Mouse (Mus musculus) small intestine, adult 2 months (tissue): ENCODE measurements around the gene Defb23. TPM values are rescaled to one million over a fixed set of nuclear protein-coding genes. Genes with fewer than 3 reads are reported as not detected.
A peak's percentile ranks its signal among the peaks of the same experiment; 100 is the strongest.
"Not testable (repeated sequence)": the region's sequence is repeated elsewhere in the genome, so short reads cannot be mapped to it uniquely, and the experiment has no call there.

Experiments used
- H3K27ac ChIP-seq: fragments of 200-500 bp; 2 replicates; pipeline ENCODE4 v1.5.1; 2012; ENCODE audit warnings: low read depth, low read length, control low read depth, inconsistent platforms; ENCODE audit not compliant: insufficient read depth
- H3K27me3 ChIP-seq: fragments of 200-500 bp; 2 replicates; pipeline ENCODE4 v1.6.1; 2012; ENCODE audit warnings: mild to moderate bottlenecking, moderate library complexity, low read length, inconsistent platforms; ENCODE audit not compliant: control insufficient read depth, insufficient read depth
- H3K36me3 ChIP-seq: fragments of 200-500 bp; 2 replicates; pipeline ENCODE4 v1.6.1; 2012; ENCODE audit warnings: mild to moderate bottlenecking, low read length, control low read depth, inconsistent platforms; ENCODE audit not compliant: control insufficient read depth, insufficient read depth
- H3K4me1 ChIP-seq: fragments of 200-500 bp; 2 replicates; pipeline ENCODE4 v1.6.1; 2012; ENCODE audit warnings: low read length, inconsistent platforms, mixed read lengths; ENCODE audit not compliant: control insufficient read depth, insufficient read depth, insufficient read length
- H3K4me3 ChIP-seq: fragments of 200-500 bp; 2 replicates; pipeline ENCODE4 v1.5.1; 2012; ENCODE audit warnings: low read depth, mild to moderate bottlenecking, control low read depth, inconsistent platforms, low read length, moderate library complexity
- CTCF ChIP-seq: fragments of 200-500 bp; IDR thresholded peaks from 2 replicates; pipeline ENCODE4 v1.5.1; 2012; ENCODE audit warnings: low read depth, mild to moderate bottlenecking, control low read depth, inconsistent platforms, low read length, moderate library complexity, mixed read lengths; ENCODE audit not compliant: insufficient replicate concordance, insufficient read length; ENCODE audit errors: extremely low read depth
- POLR2A ChIP-seq: fragments of 200-500 bp; IDR thresholded peaks from 2 replicates; pipeline ENCODE4 v1.6.1; 2012; ENCODE audit warnings: low read depth, mild to moderate bottlenecking, control low read depth, inconsistent platforms, low read length, moderate library complexity
- WGBS: fragments of 180-500 bp; shearing (Covaris S2); methylation state at CpG from one replicate; pipeline ENCODE4 v1.1.7; 2018; 5-methylcytosine and 5-hydroxymethylcytosine counted together
- polyA plus RNA-seq: library from polyadenylated mRNA; depleted of rRNA; stranded (reverse); fragments of >200 nt; gene quantifications from 2 replicates; pipeline ENCODE4 v1.2.3, GENCODE M21; 2012

Gene Defb23
- polyA plus RNA-seq, 1 experiment = not detected

- 65% methylated on average over 1 of the region's 1 CpGs for WGBS
- Histone ChIP-seq H3K27ac (no peak overlapping the region), H3K4me3 (no peak overlapping the region), H3K4me1 (no peaks in the 10 kb centered on the region), H3K36me3 (no peaks in the 10 kb centered on the region), H3K27me3 (no peaks in the 10 kb centered on the region)
- no peak for TF ChIP-seq POLR2A
- TF ChIP-seq CTCF = no peak
These were observed 25.5 kb downstream of the Defb23 start for GRCm38 (mm10) chr2:152438963-152439362.

GRCm38 (mm10) chr2:152436983-152437860 is 27.2 kb downstream of the Defb23 start:
- Histone ChIP-seq H3K27ac (no peak overlapping the region), H3K36me3 (no peaks in the 10 kb centered on the region), H3K4me3 (peak overlapping the region; percentile 50), H3K27me3 (no peaks in the 10 kb centered on the region), H3K4me1 (no peaks in the 10 kb centered on the region)
- no peak for TF ChIP-seq POLR2A
- TF ChIP-seq CTCF = peak; percentile 94
- WGBS = 5% methylated on average over 23 of the region's 23 CpGs

- Histone ChIP-seq H3K36me3 (no peaks in the 10 kb centered on the region), H3K4me3 (no peak overlapping the region), H3K27ac (no peak overlapping the region), H3K27me3 (no peaks in the 10 kb centered on the region), H3K4me1 (no peaks in the 10 kb centered on the region)
- WGBS = 78% methylated on average over 7 of the region's 7 CpGs
- TF ChIP-seq CTCF = no peak
These were observed 28.0 kb downstream of the Defb23 start for GRCm38 (mm10) chr2:152436405-152436901.

GRCm38 (mm10) chr2:152428481-152428880 is 35.9 kb downstream of the Defb23 start:
- not testable (repeated sequence) for H3K27ac ChIP-seq, H3K4me3 ChIP-seq, H3K4me1 ChIP-seq, H3K27me3 ChIP-seq, H3K36me3 ChIP-seq
- WGBS = 66% methylated on average over 2 of the region's 2 CpGs

GRCm38 (mm10) chr2:152427493-152427892 is 36.9 kb downstream of the Defb23 start:
- Histone ChIP-seq H3K27ac (no peak overlapping the region), H3K36me3 (no peaks in the 10 kb centered on the region), H3K4me3 (no peak overlapping the region), H3K4me1 (no peaks in the 10 kb centered on the region), H3K27me3 (no peaks in the 10 kb centered on the region)
- WGBS = 23% methylated on average over 12 of the region's 12 CpGs
- no peak for TF ChIP-seq POLR2A
- no peak for TF ChIP-seq CTCF

GRCm38 (mm10) chr2:152415786-152416185 is 48.6 kb downstream of the Defb23 start:
- no peaks in the 10 kb centered on the region for H3K36me3 ChIP-seq
- 93% methylated on average over 3 of the region's 3 CpGs for WGBS
- TF ChIP-seq CTCF (no peak), POLR2A (no peak)
- H3K4me1 ChIP-seq = no peaks in the 10 kb centered on the region
- no peak overlapping the region for H3K4me3 ChIP-seq
- H3K27ac ChIP-seq = no peak overlapping the region
- H3K27me3 ChIP-seq = peaks cover 16% of the 10 kb centered on the region

GRCm38 (mm10) chr2:152415287-152415686 is 49.1 kb downstream of the Defb23 start, which contains the start of gene 6820408C15Rik:
Gene 6820408C15Rik, plus strand, starts transcription at chr2:152415587.
- WGBS = 51% methylated on average over 4 of the region's 4 CpGs
- Histone ChIP-seq H3K27ac (peak within 1 kb of the TSS; percentile 8; the same call in 1 of the 2 replicates), H3K36me3 (no peaks in the 10 kb centered on the region), H3K4me3 (peak within 1 kb of the TSS; percentile 73), H3K4me1 (no peaks in the 10 kb centered on the region), H3K27me3 (peaks cover 16% of the 10 kb centered on the region)
- no peak for TF ChIP-seq CTCF
- TF ChIP-seq POLR2A = no peak
